Mouse (Mus musculus) lung, postnatal 10 days (tissue): ENCODE measurements at regions not wholly inside any gene's neighbourhood (a gene's known extent, or its start where the extent isn't known, plus 50 kb on each side); places are given as distances from the start of the nearest gene placed in this dataset.

Experiments used
- DNase-seq: peaks from one replicate; pipeline ENCODE4 v3.0.0; 2021

- DNase-seq = no peak
Measured at GRCm38 (mm10) chr9:91151893-91152292, 210.3 kb upstream of the Zic4 start.

- no peak for DNase-seq
Measured at GRCm38 (mm10) chr9:91159311-91159710, 202.9 kb upstream of the Zic4 start.

- DNase-seq = no peak
Measured at GRCm38 (mm10) chr9:91167871-91168270, 194.3 kb upstream of the Zic4 start.

- no peak for DNase-seq
Measured at GRCm38 (mm10) chr9:91193221-91193620, 169.0 kb upstream of the Zic4 start.

- no peak for DNase-seq
Measured at GRCm38 (mm10) chr9:91193954-91194353, 168.3 kb upstream of the Zic4 start.

GRCm38 (mm10) chr9:91207281-91207680 is 154.9 kb upstream of the Zic4 start:
- no peak for DNase-seq

GRCm38 (mm10) chr9:91227673-91228440 is 134.4 kb upstream of the Zic4 start:
- DNase-seq = no peak

GRCm38 (mm10) chr9:91228525-91228924 is 133.7 kb upstream of the Zic4 start:
- no peak for DNase-seq

GRCm38 (mm10) chr9:91253886-91254285 is 108.3 kb upstream of the Zic4 start:
- DNase-seq = no peak

- no peak for DNase-seq
Measured at GRCm38 (mm10) chr9:91291340-91291739, 70.9 kb upstream of the Zic4 start.
